Mouse (Mus musculus): Measurements from ENCODE around the gene Dnase1l3. TPM values are rescaled to one million over a fixed set of nuclear protein-coding genes. Genes with fewer than 3 reads are reported as not detected.

Gene Dnase1l3
- total and polyA plus RNA-seq, 2 experiments = 10.0 to 24.3 TPM

DNA sequence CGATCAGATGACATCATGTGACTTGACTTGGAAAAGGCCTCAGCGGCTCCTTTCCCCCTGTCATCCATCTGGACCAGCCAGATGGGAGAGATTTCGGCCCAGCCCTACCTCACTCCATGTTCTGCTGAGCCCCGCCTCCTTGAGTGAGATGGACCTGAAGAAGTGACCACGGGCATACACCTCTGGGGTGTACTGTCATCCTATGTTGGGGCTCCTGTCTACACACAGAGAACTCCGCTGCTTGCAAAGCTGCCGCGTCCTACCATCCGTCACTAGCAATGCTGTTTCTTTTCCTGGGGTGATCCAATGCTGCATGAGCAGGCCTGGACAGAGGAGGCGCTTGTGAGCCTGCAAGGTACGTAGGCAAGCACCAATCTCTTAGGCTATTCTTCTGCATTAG is 33.8 kb downstream of the Dnase1l3 start:
- no peaks in the 10 kb centered on the region for H3K79me2 ChIP-seq (ENCODE audit: control insufficient read depth, insufficient read depth, low read length)
- H3K27me3 ChIP-seq (ENCODE audit: control insufficient read depth, insufficient read depth, low read length) = no peaks in the 10 kb centered on the region
- no peak overlapping the region for H3K9ac ChIP-seq (ENCODE audit: low read depth, low read length)
- no peak overlapping the region for H3K27ac ChIP-seq (replicated peaks; ENCODE audit: insufficient read depth, low read depth, low read length)
- WGBS = 80% methylated on average over 11 of the region's 11 CpGs
- TF ChIP-seq CTCF (IDR thresholded peaks at IDR 0.05; ENCODE audit: low read depth, low read length) (peak; percentile 43), POLR2A (IDR thresholded peaks at IDR 0.05; ENCODE audit: extremely low read depth, insufficient read depth, low read length) (no peak)
- H3K4me3 ChIP-seq (ENCODE audit: insufficient read depth, low read depth, low read length) = no peak overlapping the region
- DNase-seq (ENCODE audit: extremely low read depth, low read depth, low spot score) = no peak
- H3K4me1 ChIP-seq (ENCODE audit: control insufficient read depth, insufficient read depth, low read length) = peaks cover 1% of the 10 kb centered on the region; the same call in 1 of the 2 replicates
- no peaks in the 10 kb centered on the region for H3K36me3 ChIP-seq (ENCODE audit: control insufficient read depth, insufficient read depth, low read length)

DNA sequence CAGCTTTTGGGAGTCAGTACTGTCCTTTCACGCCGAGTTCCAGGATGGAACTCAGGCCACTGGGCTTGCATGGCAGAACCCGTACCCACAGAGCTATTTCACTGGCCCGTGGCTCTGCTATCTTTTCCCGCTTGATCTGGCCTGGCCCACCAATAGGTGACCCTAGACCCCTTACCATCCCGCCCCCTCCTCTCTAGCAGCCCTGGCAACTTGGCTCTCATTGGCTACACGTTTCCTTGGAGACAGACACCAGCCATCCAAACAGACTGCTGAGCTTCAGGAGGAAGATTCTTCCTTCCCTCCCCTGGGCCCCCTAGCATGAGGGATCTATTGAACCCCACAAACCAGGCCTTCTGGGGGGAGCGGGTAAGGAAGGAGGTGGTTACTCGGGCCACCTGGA is 37.3 kb downstream of the Dnase1l3 start, which contains the start of gene Gm45521:
TSS of gene Gm45521 (plus strand) at position 240 of the 400 bp plus-strand sequence.
- H3K9ac ChIP-seq (ENCODE audit: low read depth, low read length) = no peak within 1 kb of the TSS
- H3K36me3 ChIP-seq (ENCODE audit: control insufficient read depth, insufficient read depth, low read length) = no peaks in the 10 kb centered on the region
- no peak for DNase-seq (ENCODE audit: extremely low read depth, low read depth, low spot score)
- no peak within 1 kb of the TSS for H3K4me3 ChIP-seq (ENCODE audit: insufficient read depth, low read depth, low read length)
- no peak for TF ChIP-seq POLR2A (IDR thresholded peaks at IDR 0.05; ENCODE audit: extremely low read depth, insufficient read depth, low read length)
- no peak for TF ChIP-seq CTCF (IDR thresholded peaks at IDR 0.05; ENCODE audit: low read depth, low read length)
- H3K27ac ChIP-seq (replicated peaks; ENCODE audit: insufficient read depth, low read depth, low read length) = no peak within 1 kb of the TSS
- peaks cover 15% of the 10 kb centered on the region for H3K4me1 ChIP-seq (ENCODE audit: control insufficient read depth, insufficient read depth, low read length)
- H3K79me2 ChIP-seq (ENCODE audit: control insufficient read depth, insufficient read depth, low read length) = no peaks in the 10 kb centered on the region
- H3K27me3 ChIP-seq (ENCODE audit: control insufficient read depth, insufficient read depth, low read length) = no peaks in the 10 kb centered on the region
- 86% methylated on average over 9 of the region's 9 CpGs for WGBS

GRCm38 (mm10) chr14:7956427-7956826 is 37.9 kb downstream of the Dnase1l3 start:
- Histone ChIP-seq H3K4me1 (ENCODE audit: control insufficient read depth, insufficient read depth, low read length) (peaks cover 16% of the 10 kb centered on the region), H3K27me3 (ENCODE audit: control insufficient read depth, insufficient read depth, low read length) (no peaks in the 10 kb centered on the region), H3K27ac (replicated peaks; ENCODE audit: insufficient read depth, low read depth, low read length) (no peak overlapping the region), H3K36me3 (ENCODE audit: control insufficient read depth, insufficient read depth, low read length) (no peaks in the 10 kb centered on the region; the same call in 1 of the 2 replicates), H3K79me2 (ENCODE audit: control insufficient read depth, insufficient read depth, low read length) (no peaks in the 10 kb centered on the region), H3K4me3 (ENCODE audit: insufficient read depth, low read depth, low read length) (no peak overlapping the region), H3K9ac (ENCODE audit: low read depth, low read length) (no peak overlapping the region)
- no peak for TF ChIP-seq POLR2A (IDR thresholded peaks at IDR 0.05; ENCODE audit: extremely low read depth, insufficient read depth, low read length)
- no peak for TF ChIP-seq CTCF (IDR thresholded peaks at IDR 0.05; ENCODE audit: low read depth, low read length)
- 92% methylated on average over 10 of the region's 10 CpGs for WGBS
- DNase-seq (ENCODE audit: extremely low read depth, low read depth, low spot score) = no peak

DNA sequence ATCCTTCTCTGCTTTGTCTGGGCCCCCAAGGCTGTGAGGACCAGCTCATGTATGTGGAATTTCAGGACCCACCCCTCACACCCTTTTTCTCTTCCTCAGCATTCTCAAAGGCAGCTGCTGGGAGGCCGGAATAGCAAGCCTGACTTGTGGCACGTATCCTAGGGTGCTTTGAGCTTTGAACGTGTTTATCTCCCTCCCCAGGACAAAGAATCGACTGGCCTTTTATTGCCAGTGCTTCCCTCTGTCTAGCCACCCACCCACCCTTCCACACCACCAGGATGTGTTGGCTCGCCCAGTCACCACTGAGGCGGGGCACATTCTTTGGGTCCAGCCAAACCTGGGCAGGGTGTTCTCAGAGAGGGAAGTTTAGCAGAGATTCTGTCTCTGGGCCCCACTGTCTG is 40.3 kb downstream of the Dnase1l3 start:
- TF ChIP-seq CTCF (IDR thresholded peaks at IDR 0.05; ENCODE audit: low read depth, low read length) = no peak
- no peak for TF ChIP-seq POLR2A (IDR thresholded peaks at IDR 0.05; ENCODE audit: extremely low read depth, insufficient read depth, low read length)
- no peak overlapping the region for H3K9ac ChIP-seq (ENCODE audit: low read depth, low read length)
- WGBS = 22% methylated on average over 6 of the region's 6 CpGs
- H3K27ac ChIP-seq (replicated peaks; ENCODE audit: insufficient read depth, low read depth, low read length) = 0 out of 2 replicates have a peak overlapping the region, but pooled peaks have one; percentile 25
- H3K36me3 ChIP-seq (ENCODE audit: control insufficient read depth, insufficient read depth, low read length) = peaks cover 12% of the 10 kb centered on the region; the same call in 1 of the 2 replicates
- no peak overlapping the region for H3K4me3 ChIP-seq (ENCODE audit: insufficient read depth, low read depth, low read length)
- no peaks in the 10 kb centered on the region for H3K27me3 ChIP-seq (ENCODE audit: control insufficient read depth, insufficient read depth, low read length)
- no peaks in the 10 kb centered on the region for H3K79me2 ChIP-seq (ENCODE audit: control insufficient read depth, insufficient read depth, low read length)
- peaks cover 16% of the 10 kb centered on the region for H3K4me1 ChIP-seq (ENCODE audit: control insufficient read depth, insufficient read depth, low read length)
- peak; percentile 40 for DNase-seq (ENCODE audit: extremely low read depth, low read depth, low spot score)

GRCm38 (mm10) chr14:7952610-7953254 is 41.6 kb downstream of the Dnase1l3 start:
- Histone ChIP-seq H3K4me1 (ENCODE audit: control insufficient read depth, insufficient read depth, low read length) (peaks cover 16% of the 10 kb centered on the region), H3K27me3 (ENCODE audit: control insufficient read depth, insufficient read depth, low read length) (no peaks in the 10 kb centered on the region), H3K4me3 (ENCODE audit: insufficient read depth, low read depth, low read length) (no peak overlapping the region), H3K27ac (replicated peaks; ENCODE audit: insufficient read depth, low read depth, low read length) (peak overlapping the region; percentile 67), H3K9ac (ENCODE audit: low read depth, low read length) (peak overlapping the region; percentile 32; the same call in 1 of the 2 replicates), H3K36me3 (ENCODE audit: control insufficient read depth, insufficient read depth, low read length) (peaks cover 23% of the 10 kb centered on the region), H3K79me2 (ENCODE audit: control insufficient read depth, insufficient read depth, low read length) (no peaks in the 10 kb centered on the region)
- TF ChIP-seq CTCF (IDR thresholded peaks at IDR 0.05; ENCODE audit: low read depth, low read length) = no peak
- TF ChIP-seq POLR2A (IDR thresholded peaks at IDR 0.05; ENCODE audit: extremely low read depth, insufficient read depth, low read length) = no peak
- WGBS = 14% methylated on average over 12 of the region's 12 CpGs
- DNase-seq (ENCODE audit: extremely low read depth, low read depth, low spot score) = peak; percentile 94

DNA sequence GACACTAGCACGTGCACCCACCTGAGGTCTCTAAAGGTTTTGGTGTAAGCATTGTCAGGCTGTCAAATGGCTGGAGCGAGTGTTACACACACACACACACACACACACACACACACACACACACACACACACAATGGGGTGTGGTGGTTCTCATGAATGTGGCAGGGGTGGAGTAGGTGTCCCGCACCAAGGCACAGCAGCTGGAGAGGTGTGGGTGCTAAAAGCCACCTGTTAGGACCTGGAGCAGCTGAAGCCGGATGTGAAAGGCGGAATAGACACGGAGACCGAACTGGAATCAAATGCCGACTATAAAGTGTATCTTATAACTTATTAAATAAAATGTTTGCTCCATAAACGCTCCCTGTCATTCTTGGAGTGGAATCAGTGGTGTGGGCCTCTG is 43.1 kb downstream of the Dnase1l3 start:
- no peak for DNase-seq (ENCODE audit: extremely low read depth, low read depth, low spot score)
- H3K9ac ChIP-seq (ENCODE audit: low read depth, low read length) = no peak overlapping the region
- no peaks in the 10 kb centered on the region for H3K27me3 ChIP-seq (ENCODE audit: control insufficient read depth, insufficient read depth, low read length)
- H3K36me3 ChIP-seq (ENCODE audit: control insufficient read depth, insufficient read depth, low read length) = peaks cover 27% of the 10 kb centered on the region
- 93% methylated on average over 9 of the region's 9 CpGs for WGBS
- no peaks in the 10 kb centered on the region for H3K79me2 ChIP-seq (ENCODE audit: control insufficient read depth, insufficient read depth, low read length)
- no peak overlapping the region for H3K27ac ChIP-seq (replicated peaks; ENCODE audit: insufficient read depth, low read depth, low read length)
- TF ChIP-seq CTCF (IDR thresholded peaks at IDR 0.05; ENCODE audit: low read depth, low read length) = no peak
- TF ChIP-seq POLR2A (IDR thresholded peaks at IDR 0.05; ENCODE audit: extremely low read depth, insufficient read depth, low read length) = no peak
- H3K4me1 ChIP-seq (ENCODE audit: control insufficient read depth, insufficient read depth, low read length) = peaks cover 16% of the 10 kb centered on the region
- H3K4me3 ChIP-seq (ENCODE audit: insufficient read depth, low read depth, low read length) = no peak overlapping the region

Measured in liver, adult 2 months (tissue).